Mouse (Mus musculus) intestine, embryonic 16.5 days (tissue): ENCODE measurements at regions not wholly inside any gene's neighbourhood (a gene's known extent, or its start where the extent isn't known, plus 50 kb on each side); places are given as distances from the start of the nearest gene placed in this dataset.
A peak's percentile ranks its signal among the peaks of the same experiment; 100 is the strongest.

Experiments used
- ATAC-seq: fragments of 200-750 bp; cut with Nextera tagmentation; 2 replicates; pipeline ENCODE4 v1.8.0; 2017; ENCODE audit warnings: moderate TSS enrichment, moderate library complexity
- H3K27ac ChIP-seq: fragments of 300-500 bp; sonication (generic); 2 replicates; pipeline ENCODE4 v1.5.1; 2014; ENCODE audit warnings: mild to moderate bottlenecking, low read length
- H3K27me3 ChIP-seq: fragments of 300-500 bp; sonication (generic); replicated peaks from 2 replicates; pipeline ENCODE4 v1.6.1; 2014; ENCODE audit warnings: low read length, control low read depth, mixed read lengths; ENCODE audit not compliant: control insufficient read depth, insufficient read depth
- H3K36me3 ChIP-seq: fragments of 300-500 bp; sonication (generic); 2 replicates; pipeline ENCODE4 v1.6.1; 2014; ENCODE audit warnings: low read length, control low read depth; ENCODE audit not compliant: control insufficient read depth, insufficient read depth
- H3K4me1 ChIP-seq: fragments of 300-500 bp; sonication (generic); 2 replicates; pipeline ENCODE4 v1.6.1; 2014; ENCODE audit warnings: low read length, control low read depth, mixed read lengths; ENCODE audit not compliant: control insufficient read depth, insufficient read depth
- H3K4me2 ChIP-seq: fragments of 300-500 bp; sonication (generic); 2 replicates; pipeline ENCODE4 v1.6.1; 2014; ENCODE audit warnings: low read depth, low read length, control low read depth
- H3K4me3 ChIP-seq: fragments of 300-500 bp; sonication (generic); 2 replicates; pipeline ENCODE4 v1.5.1; 2014; ENCODE audit warnings: mild to moderate bottlenecking, low read length
- H3K9ac ChIP-seq: fragments of 300-500 bp; sonication (generic); 2 replicates; pipeline ENCODE4 v1.6.1; 2014; ENCODE audit warnings: low read depth, low read length
- H3K9me3 ChIP-seq: fragments of 300-500 bp; sonication (generic); 2 replicates; pipeline ENCODE4 v1.6.1; 2016; ENCODE audit warnings: low read length, control low read depth; ENCODE audit not compliant: control insufficient read depth
- WGBS: fragments of 180-500 bp; shearing (Covaris S2); extraction: QIAGEN DNeasy Blood & Tissue Kit; methylation state at CpG from one replicate; pipeline ENCODE4 v1.1.7; 2014; 5-methylcytosine and 5-hydroxymethylcytosine counted together

DNA sequence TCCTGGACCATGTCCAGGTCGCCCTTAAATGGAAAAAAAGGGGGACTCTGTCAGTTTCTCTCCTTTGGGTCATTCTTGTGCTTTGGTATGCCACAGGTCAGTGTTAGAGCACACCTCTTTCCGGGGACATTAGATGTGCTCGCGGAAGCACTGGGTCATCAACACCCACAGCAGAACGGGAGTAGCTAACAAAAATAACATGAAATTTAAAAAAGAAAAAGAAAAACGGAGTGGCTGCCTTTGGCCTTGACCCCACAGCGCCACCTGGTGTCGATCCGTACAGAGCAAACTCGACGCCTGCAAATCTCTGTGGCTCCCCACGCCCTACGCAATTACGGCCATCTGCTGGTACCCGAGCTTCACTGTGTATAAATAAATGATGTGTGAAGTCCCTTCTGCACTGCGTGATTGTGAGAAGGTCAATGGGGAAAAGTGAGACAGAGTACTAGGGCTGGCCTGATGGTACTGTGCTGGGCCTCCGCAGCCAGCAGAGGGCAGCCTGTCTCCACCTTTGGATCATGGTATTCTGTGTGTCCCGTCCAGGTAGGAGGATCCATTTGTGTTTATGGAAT, 99.0 kb upstream of the Slc7a12 start:
- Histone ChIP-seq H3K27me3 (no peaks in the 10 kb centered on the region), H3K9me3 (no peaks in the 10 kb centered on the region), H3K9ac (no peak overlapping the region), H3K27ac (no peak overlapping the region), H3K4me1 (0 out of 2 replicates have a peak, but pooled peaks cover 2% of the 10 kb centered on the region), H3K36me3 (no peaks in the 10 kb centered on the region), H3K4me3 (peak overlapping the region; percentile 9; the same call in 1 of the 2 replicates), H3K4me2 (peak overlapping the region; percentile 15; the same call in 1 of the 2 replicates)
- 11% methylated on average over 18 of the region's 18 CpGs for WGBS
- peak; percentile 93 for ATAC-seq

GRCm38 (mm10) chr3:14390656-14391055, 89.8 kb upstream of the Slc7a12 start:
- H3K9me3 ChIP-seq, result no peaks in the 10 kb centered on the region
- H3K27ac ChIP-seq, result no peak overlapping the region
- no peak overlapping the region for H3K4me3 ChIP-seq
- H3K9ac ChIP-seq, result no peak overlapping the region
- H3K4me2 ChIP-seq, result no peak overlapping the region
- H3K27me3 ChIP-seq, result no peaks in the 10 kb centered on the region
- no peaks in the 10 kb centered on the region for H3K36me3 ChIP-seq
- WGBS, result 79% methylated on average over 1 of the region's 1 CpGs
- H3K4me1 ChIP-seq, result no peaks in the 10 kb centered on the region
- no peak for ATAC-seq

DNA sequence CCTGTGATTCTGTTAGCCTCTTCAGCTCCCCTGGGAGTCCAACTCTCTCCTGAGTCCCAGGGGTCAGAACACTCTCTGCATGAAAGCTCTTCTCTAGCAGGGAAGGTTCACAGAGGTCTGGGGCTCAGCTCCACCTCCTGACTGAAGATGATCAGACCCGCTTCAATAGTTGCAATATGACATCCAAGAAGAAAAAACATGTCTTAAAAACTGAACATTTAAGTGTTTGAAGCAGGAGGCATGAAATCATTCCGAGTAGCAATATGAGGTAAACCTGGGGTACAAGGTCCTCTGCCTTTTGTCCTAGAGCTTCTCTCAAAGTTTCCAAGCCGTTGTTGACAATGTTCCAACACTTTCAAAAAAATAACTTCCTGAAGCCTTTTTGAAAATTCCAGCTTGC, 81.8 kb upstream of the Slc7a12 start:
- Histone ChIP-seq H3K27ac (no peak overlapping the region), H3K27me3 (no peaks in the 10 kb centered on the region), H3K36me3 (no peaks in the 10 kb centered on the region), H3K9me3 (no peaks in the 10 kb centered on the region), H3K4me3 (no peak overlapping the region), H3K4me2 (no peak overlapping the region), H3K9ac (no peak overlapping the region), H3K4me1 (no peaks in the 10 kb centered on the region)
- WGBS, result 86% methylated on average over 3 of the region's 3 CpGs
- ATAC-seq, result no peak

DNA sequence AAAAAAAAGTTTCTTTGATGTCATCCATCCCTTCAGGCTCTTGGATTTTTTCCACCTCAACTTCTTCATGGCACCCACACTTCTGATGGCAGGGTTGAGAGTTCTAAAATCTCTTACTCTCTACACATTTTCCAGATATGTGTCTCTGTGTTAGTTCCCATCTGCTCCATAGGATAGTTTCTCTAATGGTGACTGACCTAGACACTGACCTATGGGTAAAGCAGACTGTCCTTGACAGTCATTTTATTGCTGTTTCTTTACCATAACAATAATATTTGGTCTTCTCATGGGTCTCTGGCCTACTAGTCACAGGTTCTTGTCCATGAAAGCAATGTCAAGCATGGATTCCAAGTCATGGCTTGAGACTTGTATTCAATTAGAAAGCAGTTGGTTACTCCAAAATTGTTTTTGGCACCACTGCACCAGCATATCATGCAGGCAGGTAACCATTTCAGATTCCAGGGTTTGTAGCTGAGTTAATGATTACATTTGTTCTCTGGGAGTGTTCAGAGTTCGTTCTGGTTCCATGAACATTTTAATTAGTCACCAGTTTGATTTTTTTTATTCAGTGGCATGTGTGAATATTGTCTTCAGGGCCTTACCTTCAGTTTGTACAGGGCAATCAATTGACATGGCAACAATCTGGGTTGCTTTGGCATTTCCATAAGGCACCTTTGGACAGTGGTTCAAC, 71.9 kb upstream of the Slc7a12 start:
- no peaks in the 10 kb centered on the region for H3K9me3 ChIP-seq
- H3K27ac ChIP-seq, result no peak overlapping the region
- 51% methylated on average over 1 of the region's 1 CpGs for WGBS
- no peak for ATAC-seq
- no peak overlapping the region for H3K4me3 ChIP-seq
- H3K4me1 ChIP-seq, result no peaks in the 10 kb centered on the region
- no peaks in the 10 kb centered on the region for H3K36me3 ChIP-seq
- no peaks in the 10 kb centered on the region for H3K27me3 ChIP-seq
- H3K9ac ChIP-seq, result no peak overlapping the region
- H3K4me2 ChIP-seq, result no peak overlapping the region
